Mouse (Mus musculus) brain, embryonic 14.5 days (tissue): ENCODE results near the gene Mapk10.

Source experiments
- CTCF ChIP-seq: fragments of 200-500 bp; IDR thresholded peaks from 2 replicates; pipeline ENCODE4 v1.5.1; 2012; ENCODE audit warnings: inconsistent platforms, mild to moderate bottlenecking, moderate library complexity, borderline replicate concordance; ENCODE audit not compliant: insufficient read depth, insufficient read length; ENCODE audit errors: extremely low read depth
- POLR2A ChIP-seq: fragments of 200-500 bp; IDR thresholded peaks from 2 replicates; pipeline ENCODE4 v1.6.1; 2012; ENCODE audit warnings: mild to moderate bottlenecking, inconsistent platforms, borderline replicate concordance; ENCODE audit not compliant: poor library complexity, insufficient read depth, insufficient read length, severe bottlenecking; ENCODE audit errors: extremely low read depth

DNA sequence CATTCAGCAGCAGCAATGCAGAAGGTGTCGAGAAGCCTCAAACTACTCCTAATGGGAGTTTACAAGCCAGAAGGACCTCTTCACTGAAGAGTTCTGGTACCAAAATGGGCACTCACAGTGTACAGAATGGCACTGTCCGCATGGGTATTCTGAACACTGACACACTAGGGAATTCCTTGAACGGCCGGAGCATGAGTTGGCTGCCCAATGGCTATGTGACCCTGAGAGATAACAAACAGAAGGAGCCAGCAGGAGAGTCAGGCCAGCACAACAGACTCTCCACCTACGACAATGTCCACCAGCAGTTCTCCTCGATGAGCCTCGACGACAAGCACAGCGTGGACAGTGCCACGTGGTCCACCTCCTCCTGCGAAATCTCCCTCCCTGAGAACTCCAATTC, 318.9 kb downstream of the Mapk10 start:
- TF ChIP-seq CTCF (no peak), POLR2A (no peak)
